Mouse (Mus musculus): ENCODE measurements at regions not wholly inside any gene's neighbourhood (a gene's known extent, or its start where the extent isn't known, plus 50 kb on each side); places are given as distances from the start of the nearest gene placed in this dataset.

GRCm38 (mm10) chr10:110650851-110651250 lies 94.4 kb upstream of the E2f7 start:
- no peak for DNase-seq (ENCODE audit: low spot score)

GRCm38 (mm10) chr10:110654070-110654469 lies 91.2 kb upstream of the E2f7 start:
- no peak for DNase-seq (ENCODE audit: low spot score)

GRCm38 (mm10) chr10:110658153-110658695 lies 87.0 kb upstream of the E2f7 start:
- DNase-seq (ENCODE audit: low spot score): no peak

GRCm38 (mm10) chr10:110676503-110676902 lies 68.7 kb upstream of the E2f7 start:
- no peak for DNase-seq (ENCODE audit: low spot score)

Data from layer of hippocampus, adult 11-12 months (tissue).